Mouse (Mus musculus) E14TG2a.4 (cell line): ENCODE measurements around the gene Tssk2.
A peak's percentile ranks its signal among the peaks of the same experiment; 100 is the strongest.

Source experiments
- H3K27me3 ChIP-seq: 2 replicates; pipeline ENCODE4 v1.6.1; 2014; ENCODE audit warnings: low read length, control low read depth; ENCODE audit not compliant: insufficient read depth
- H3K36me3 ChIP-seq: 2 replicates; pipeline ENCODE4 v1.6.1; 2014; ENCODE audit warnings: low read length, control low read depth; ENCODE audit not compliant: insufficient read depth
- H3K4me1 ChIP-seq: replicated peaks from 2 replicates; pipeline ENCODE4 v1.6.1; 2014; ENCODE audit warnings: low read depth, low read length, control low read depth
- H3K4me3 ChIP-seq: replicated peaks from 2 replicates; pipeline ENCODE4 v1.5.1; 2014; ENCODE audit warnings: mild to moderate bottlenecking, low read length
- H3K9me3 ChIP-seq: 2 replicates; pipeline ENCODE4 v1.6.1; 2014; ENCODE audit warnings: low read length, control low read depth
- CTCF ChIP-seq: conservative IDR thresholded peaks from 2 replicates; pipeline ENCODE4 v1.5.1; 2014; ENCODE audit warnings: low read length
- NANOG ChIP-seq: IDR thresholded peaks from 2 replicates; pipeline ENCODE4 v1.6.1; 2014; ENCODE audit warnings: borderline replicate concordance, low read length, mixed read lengths
- POU5F1 ChIP-seq: IDR thresholded peaks from 2 replicates; pipeline ENCODE4 v1.6.1; 2014; ENCODE audit warnings: low read length, borderline replicate concordance

Gene Tssk2

DNA sequence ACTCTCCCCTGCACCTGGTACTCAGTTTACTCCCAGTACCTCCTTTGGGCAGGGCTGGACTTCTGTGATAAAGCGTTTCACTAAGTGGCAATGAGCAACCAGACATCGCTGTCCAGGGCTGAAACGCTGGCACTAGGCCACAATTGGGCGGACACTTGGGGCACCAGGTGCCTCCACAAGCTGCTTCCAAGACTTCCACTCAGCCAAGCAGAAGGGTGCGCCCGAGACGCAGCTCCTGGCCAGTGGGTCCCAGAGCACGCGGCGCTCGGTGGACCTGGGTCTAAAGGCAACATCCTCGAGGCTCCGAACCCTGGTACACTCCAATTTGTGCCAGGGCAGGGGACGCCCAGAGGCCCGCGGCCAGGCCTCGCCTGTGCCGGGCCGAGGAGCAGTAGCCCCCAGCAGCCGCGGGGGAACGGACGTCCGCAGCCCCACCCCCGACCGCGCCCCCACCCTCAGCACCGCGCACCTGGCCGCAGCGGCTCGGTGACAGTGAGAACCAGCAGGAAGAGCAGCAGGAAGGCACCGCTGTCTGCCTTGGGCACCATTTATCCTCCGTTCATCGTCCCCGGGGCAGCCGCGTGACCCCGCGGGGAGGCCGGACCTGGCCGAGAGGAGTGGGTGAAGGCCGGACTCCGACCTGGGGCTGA lies 7.4 kb upstream of the Tssk2 start:
- H3K9me3 ChIP-seq, result no peaks in the 10 kb centered on the region
- H3K4me1 ChIP-seq, result peaks cover 29% of the 10 kb centered on the region
- peaks cover 9% of the 10 kb centered on the region; the same call in 1 of the 2 replicates for H3K27me3 ChIP-seq
- H3K36me3 ChIP-seq, result peaks cover 18% of the 10 kb centered on the region
- TF ChIP-seq POU5F1 (no peak), NANOG (no peak), CTCF (no peak)
- peak overlapping the region; percentile 93 for H3K4me3 ChIP-seq

GRCm38 (mm10) chr16:17891567-17891959 lies 6.9 kb upstream of the Tssk2 start, which contains the start of gene Gm20518:
Gene Gm20518, minus strand, starts transcription at chr16:17891671.
- Histone ChIP-seq H3K36me3 (peaks cover 14% of the 10 kb centered on the region), H3K27me3 (peaks cover 14% of the 10 kb centered on the region; the same call in 1 of the 2 replicates), H3K9me3 (no peaks in the 10 kb centered on the region), H3K4me3 (peak within 1 kb of the TSS; percentile 93), H3K4me1 (peaks cover 25% of the 10 kb centered on the region)
- TF ChIP-seq CTCF (no peak), NANOG (no peak), POU5F1 (no peak)

DNA sequence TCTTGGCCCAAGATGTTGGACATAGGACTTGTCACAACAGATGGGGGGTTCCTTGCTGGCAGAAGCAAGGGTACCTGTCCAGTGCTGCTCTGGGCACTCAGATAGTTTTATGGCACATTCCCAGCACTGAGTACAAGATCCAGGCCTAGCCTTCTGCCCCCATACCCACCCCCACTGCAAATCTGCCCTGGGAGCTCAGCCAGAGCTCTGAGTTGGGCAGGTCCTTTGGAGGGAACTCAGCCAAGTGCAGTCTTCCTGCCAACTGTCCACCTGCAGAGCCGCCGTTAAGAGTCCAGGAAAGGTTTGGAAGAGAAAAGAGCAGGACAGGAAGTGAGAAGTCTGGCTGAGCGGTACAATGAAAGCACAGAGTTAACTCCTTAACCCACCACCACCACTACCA lies 5.8 kb upstream of the Tssk2 start:
- H3K9me3 ChIP-seq, result no peaks in the 10 kb centered on the region
- peaks cover 14% of the 10 kb centered on the region; the same call in 1 of the 2 replicates for H3K27me3 ChIP-seq
- TF ChIP-seq POU5F1 (no peak), NANOG (no peak), CTCF (no peak)
- no peak overlapping the region for H3K4me3 ChIP-seq
- peaks cover 25% of the 10 kb centered on the region for H3K4me1 ChIP-seq
- peaks cover 9% of the 10 kb centered on the region for H3K36me3 ChIP-seq

DNA sequence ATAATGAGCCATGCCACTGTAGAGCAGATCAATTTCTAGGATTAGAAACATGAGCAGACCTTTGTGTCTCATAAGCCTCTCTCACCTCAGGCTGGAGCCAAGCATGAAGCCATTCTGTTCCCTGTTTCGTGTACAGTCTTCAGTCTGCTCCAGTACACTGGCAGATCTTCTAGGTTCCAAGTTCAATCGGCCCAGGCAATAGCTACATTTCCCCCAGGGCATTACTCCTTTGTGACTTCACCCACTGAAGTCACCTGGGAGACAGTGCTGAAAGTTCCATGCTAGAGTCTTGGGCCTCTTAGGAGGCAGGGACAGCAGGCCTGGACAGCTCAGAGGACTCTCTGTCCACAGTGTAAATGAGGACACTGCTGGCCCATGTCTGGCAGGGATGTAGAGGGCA lies 4.5 kb upstream of the Tssk2 start, which contains the start of gene Tssk1:
TSS of gene Tssk1 (plus strand) at position 301 of the 400 bp plus-strand sequence.
- Histone ChIP-seq H3K4me1 (peaks cover 25% of the 10 kb centered on the region), H3K36me3 (peaks cover 9% of the 10 kb centered on the region), H3K4me3 (no peak within 1 kb of the TSS), H3K27me3 (peaks cover 14% of the 10 kb centered on the region; the same call in 1 of the 2 replicates), H3K9me3 (no peaks in the 10 kb centered on the region)
- TF ChIP-seq CTCF (no peak), NANOG (no peak), POU5F1 (no peak)

GRCm38 (mm10) chr16:17896091-17896490 lies 2.3 kb upstream of the Tssk2 start:
- H3K9me3 ChIP-seq, result no peaks in the 10 kb centered on the region
- peaks cover 14% of the 10 kb centered on the region; the same call in 1 of the 2 replicates for H3K27me3 ChIP-seq
- TF ChIP-seq NANOG (no peak), POU5F1 (no peak), CTCF (no peak)
- H3K4me3 ChIP-seq, result no peak overlapping the region
- peaks cover 18% of the 10 kb centered on the region for H3K36me3 ChIP-seq
- peaks cover 12% of the 10 kb centered on the region for H3K4me1 ChIP-seq

GRCm38 (mm10) chr16:17911052-17911595 lies 12.7 kb downstream of the Tssk2 start, which contains the start of gene Ess2:
Gene Ess2, minus strand, starts transcription at chr16:17911348.
- peaks cover 43% of the 10 kb centered on the region for H3K27me3 ChIP-seq
- peaks cover 35% of the 10 kb centered on the region for H3K4me1 ChIP-seq
- peaks cover 34% of the 10 kb centered on the region for H3K36me3 ChIP-seq
- TF ChIP-seq NANOG (no peak), CTCF (peak; percentile 65)
- peak within 1 kb of the TSS; percentile 97 for H3K4me3 ChIP-seq
- no peaks in the 10 kb centered on the region for H3K9me3 ChIP-seq

- Histone ChIP-seq H3K9me3 (no peaks in the 10 kb centered on the region), H3K4me3 (peak within 1 kb of the TSS; percentile 83), H3K4me1 (peaks cover 33% of the 10 kb centered on the region), H3K36me3 (no peaks in the 10 kb centered on the region), H3K27me3 (peaks cover 70% of the 10 kb centered on the region)
- no peak for TF ChIP-seq NANOG
- TF ChIP-seq CTCF, result no peak
- TF ChIP-seq POU5F1, result no peak
Measured at GRCm38 (mm10) chr16:17914307-17915249, 16.1 kb downstream of the Tssk2 start, which contains the start of gene Gsc2. Gene Gsc2, minus strand, starts transcription at chr16:17915059.

- no peak for TF ChIP-seq NANOG
- TF ChIP-seq CTCF, result no peak
- no peak for TF ChIP-seq POU5F1
Measured at GRCm38 (mm10) chr16:17920586-17920985, 22.1 kb downstream of the Tssk2 start.

More at GRCm38 (mm10) chr16:17920586-17920985, 22.1 kb downstream of the Tssk2 start:
- peak overlapping the region; percentile 94 for H3K4me3 ChIP-seq
- H3K4me1 ChIP-seq, result peaks cover 57% of the 10 kb centered on the region
- peaks cover 26% of the 10 kb centered on the region for H3K36me3 ChIP-seq
- H3K9me3 ChIP-seq, result no peaks in the 10 kb centered on the region
- peaks cover 44% of the 10 kb centered on the region for H3K27me3 ChIP-seq
